ENCODE assay signal across 8 mouse cellular contexts in the genomic region with DNA sequence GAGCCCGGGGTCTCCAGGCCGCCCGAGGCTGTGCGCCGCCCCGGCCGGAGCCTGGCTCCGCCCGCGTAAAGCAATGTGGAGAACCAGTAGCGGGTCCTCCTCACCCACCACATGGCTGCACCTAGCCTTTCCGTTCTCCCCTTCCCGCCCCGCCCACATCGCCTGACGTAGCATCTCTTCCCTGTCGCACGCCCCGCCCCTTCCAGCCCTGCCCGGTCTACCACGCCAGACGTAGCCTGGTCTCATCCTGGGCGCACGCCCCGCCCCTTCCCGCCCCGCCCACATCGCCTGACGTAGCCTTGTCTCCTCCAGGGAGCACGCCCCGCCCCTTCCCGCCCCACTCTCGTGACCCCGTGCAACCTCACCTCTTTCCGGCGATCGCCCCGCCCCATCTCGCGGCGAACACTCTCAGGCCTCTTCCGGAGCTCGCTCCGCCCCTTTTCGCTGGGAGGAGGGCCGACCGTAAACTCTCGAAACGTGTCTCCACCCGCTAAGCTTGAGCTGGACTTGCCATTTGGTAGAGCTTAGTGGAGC. TPM values are rescaled to one million over a fixed set of nuclear protein-coding genes. Genes with fewer than 3 reads are reported as not detected.
DNase-seq lines count a peak whose midpoint lies in the region; ATAC-seq lines count a peak whose summit lies in the region.

A gene (plus strand): TSS at position 439 of the 534 bp plus-strand sequence.

- H3K36me3 ChIP-seq in hindbrain, embryonic 14.5 days (replicated peaks; ENCODE audit: control insufficient read depth, insufficient read depth), result peaks cover 1% of the 10 kb centered on the region; the same call in 1 of the 2 replicates

- peak; percentile 98 for DNase-seq in R1 (ENCODE audit: low read depth, low spot score)
- DNase-seq in cerebellum, postnatal 25 days, result peak; percentile 96 to 100
- peak; percentile 78 to 87 for DNase-seq in frontal cortex, postnatal 25 days (ENCODE audit: low spot score in 2 of 2)
- DNase-seq in hindbrain, embryonic 14.5 days (ENCODE audit: low spot score), result peak; percentile 100
- DNase-seq in layer of hippocampus, postnatal 36 days, result peak; percentile 93
- DNase-seq in lung, postnatal 36 days, result peak; percentile 98
- DNase-seq in retina, postnatal 1 day, result peak; percentile 100
- peak; percentile 86 to 94 for DNase-seq in urinary bladder, adult 18-20 months (ENCODE audit: low spot score in 2 of 2)

- H3K4me3 ChIP-seq in hindbrain, embryonic 14.5 days (replicated peaks; ENCODE audit: low read length), result peak within 1 kb of the TSS; percentile 98

- peak within 1 kb of the TSS; percentile 75 for H3K9ac ChIP-seq in hindbrain, embryonic 14.5 days

- peaks cover 18% of the 10 kb centered on the region for H3K4me1 ChIP-seq in hindbrain, embryonic 14.5 days (replicated peaks; ENCODE audit: control insufficient read depth, insufficient read depth, low read length)

- under 1% methylated on average over 38 of the region's 50 CpGs for WGBS in hindbrain, embryonic 14.5 days

- ATAC-seq in hindbrain, embryonic 14.5 days (ENCODE audit: low FRiP score), result peak; percentile 97

- H3K4me2 ChIP-seq in hindbrain, embryonic 14.5 days (replicated peaks), result peak within 1 kb of the TSS; percentile 95

- H3K27ac ChIP-seq in hindbrain, embryonic 14.5 days, result peak within 1 kb of the TSS; percentile 89

- no peaks in the 10 kb centered on the region for H3K27me3 ChIP-seq in hindbrain, embryonic 14.5 days (ENCODE audit: control insufficient read depth, insufficient read depth, low read length)

- H3K9me3 ChIP-seq in hindbrain, embryonic 14.5 days (ENCODE audit: control insufficient read depth, low read length), result no peaks in the 10 kb centered on the region

RNA-seq across cellular contexts. Expression of the gene that starts here (rescaled TPM):
- 33.1 and 35.6 TPM in 2 replicates for polyA plus RNA-seq in hindbrain, embryonic 14.5 days (2014; fragmentation: Nextera tagmentation; extraction: Ambion mirVana)
- 10 to 100 TPM; 19.6 to 26.2 TPM for total RNA-seq in layer of hippocampus, postnatal 36 days (2021)

Comparison
In these comparisons a context has a peak if more than half of its experiments do, and no peak if none do; other contexts are left out.
1. Peak in every context shown above with its lines: DNase-seq, ATAC-seq, H3K4me3 ChIP-seq and H3K27ac ChIP-seq.